In genomic region chr15:101938600-101939308, GRCm38 (mm10) we compare ENCODE assay signal across 25 mouse cellular contexts. TPM values are rescaled to one million over a fixed set of nuclear protein-coding genes. Genes with fewer than 3 reads are reported as not detected.
A peak's percentile ranks its signal among the peaks of the same experiment; 100 is the strongest.
DNase-seq lines count a peak whose midpoint lies in the region; ATAC-seq lines count a peak whose summit lies in the region.
"Had no signal": no experiment of that assay in that cellular context is flagged by ENCODE, and none has a peak within 500 bp of the region (broad histone marks: within the 10 kb centered on the region; RNA-seq: fewer than 3 reads in every experiment).

No protein-coding gene starts in this region.

- WGBS in limb, embryonic 15.5 days, result 67% methylated on average over 9 of the region's 9 CpGs
- WGBS in limb, embryonic 10.5 days, result 91% methylated on average over 9 of the region's 9 CpGs
- WGBS in lung, embryonic 16.5 days, result 64% methylated on average over 9 of the region's 9 CpGs

- ATAC-seq in limb, embryonic 15.5 days (ENCODE audit: insufficient number of reproducible peaks, low FRiP score, low TSS enrichment, low read depth), result no peak
- ATAC-seq in lung, embryonic 16.5 days (ENCODE audit: low read depth), result peak; percentile 70
- no peak for ATAC-seq in erythroblast, adult 5-6 weeks (replicated peaks; ENCODE audit: low FRiP score, poor library complexity, severe bottlenecking)
- no peak for ATAC-seq in megakaryocyte-erythroid progenitor cell, adult 5-6 weeks (replicated peaks; ENCODE audit: low FRiP score, low TSS enrichment, poor library complexity, severe bottlenecking)

- H3K27ac ChIP-seq in limb, embryonic 15.5 days, result 0 out of 2 replicates have a peak overlapping the region, but pooled peaks have one; percentile 17
- no peak overlapping the region for H3K27ac ChIP-seq in limb, embryonic 10.5 days
- peak overlapping the region; percentile 56 for H3K27ac ChIP-seq in lung, embryonic 16.5 days (ENCODE audit: low read length)
- H3K27ac ChIP-seq: embryonic facial prominence, embryonic 13.5 days; forebrain, embryonic 12.5 days; midbrain, embryonic 12.5 days had no signal

- no peak overlapping the region for H3K4me3 ChIP-seq in limb, embryonic 15.5 days
- H3K4me3 ChIP-seq in limb, embryonic 10.5 days, result no peak overlapping the region
- no peak overlapping the region for H3K4me3 ChIP-seq in lung, embryonic 16.5 days (ENCODE audit: low read length)
- H3K4me3 ChIP-seq: embryonic facial prominence, embryonic 13.5 days; forebrain, embryonic 12.5 days; midbrain, embryonic 12.5 days; myocyte had no signal

- no peaks in the 10 kb centered on the region for H3K36me3 ChIP-seq in limb, embryonic 15.5 days
- no peaks in the 10 kb centered on the region for H3K36me3 ChIP-seq in limb, embryonic 10.5 days
- no peaks in the 10 kb centered on the region for H3K36me3 ChIP-seq in lung, embryonic 16.5 days (ENCODE audit: control insufficient read depth, insufficient read depth, low read length)
- H3K36me3 ChIP-seq: embryonic facial prominence, embryonic 13.5 days; forebrain, embryonic 12.5 days; midbrain, embryonic 12.5 days had no signal

- H3K9me3 ChIP-seq in limb, embryonic 15.5 days, result no peaks in the 10 kb centered on the region
- no peaks in the 10 kb centered on the region for H3K9me3 ChIP-seq in limb, embryonic 10.5 days (replicated peaks)
- H3K9me3 ChIP-seq in lung, embryonic 16.5 days (ENCODE audit: control insufficient read depth, low read length), result no peaks in the 10 kb centered on the region
- H3K9me3 ChIP-seq: embryonic facial prominence, embryonic 13.5 days; forebrain, embryonic 12.5 days; midbrain, embryonic 12.5 days had no signal

- DNase-seq in limb, embryonic 10.5 days (ENCODE audit: low spot score), result no peak
- peak; percentile 36 for DNase-seq in urinary bladder, postnatal 25 days (ENCODE audit: low spot score)
- no peak for DNase-seq in urinary bladder, adult 2 months (ENCODE audit: low spot score)
- DNase-seq: cerebellum, adult 2 months; kidney, postnatal 4 days; retina, postnatal 1 day; thymus, postnatal 14 days had no signal

- no peak overlapping the region for H3K9ac ChIP-seq in limb, embryonic 15.5 days
- H3K9ac ChIP-seq in lung, embryonic 16.5 days (ENCODE audit: low read length), result no peak overlapping the region
- H3K9ac ChIP-seq: embryonic facial prominence, embryonic 13.5 days; forebrain, embryonic 12.5 days; midbrain, embryonic 12.5 days had no signal

- no peak overlapping the region for H3K4me2 ChIP-seq in limb, embryonic 15.5 days
- H3K4me2 ChIP-seq in lung, embryonic 16.5 days (ENCODE audit: low read depth, low read length), result no peak overlapping the region
- H3K4me2 ChIP-seq: embryonic facial prominence, embryonic 13.5 days; forebrain, embryonic 12.5 days; midbrain, embryonic 12.5 days had no signal

- H3K4me1 ChIP-seq in limb, embryonic 15.5 days, result peaks cover 26% of the 10 kb centered on the region
- peaks cover 19% of the 10 kb centered on the region for H3K4me1 ChIP-seq in limb, embryonic 10.5 days
- peaks cover 9% of the 10 kb centered on the region for H3K4me1 ChIP-seq in lung, embryonic 16.5 days (replicated peaks; ENCODE audit: control insufficient read depth, insufficient read depth, low read length)
- H3K4me1 ChIP-seq: forebrain, embryonic 12.5 days; midbrain, embryonic 12.5 days had no signal

- no peaks in the 10 kb centered on the region for H3K27me3 ChIP-seq in limb, embryonic 15.5 days
- H3K27me3 ChIP-seq in limb, embryonic 10.5 days (ENCODE audit: low read depth, poor library complexity, severe bottlenecking), result peaks cover 7% of the 10 kb centered on the region; the same call in 1 of the 2 replicates
- H3K27me3 ChIP-seq in lung, embryonic 16.5 days (ENCODE audit: control insufficient read depth, insufficient read depth, low read depth, low read length), result no peaks in the 10 kb centered on the region
- H3K27me3 ChIP-seq: forebrain, embryonic 12.5 days; midbrain, embryonic 12.5 days had no signal

RNA-seq across cellular contexts. Expression of gene Krt79, which starts 1.4 kb away (rescaled TPM):
- 1.2 and 1.3 TPM in 2 replicates for polyA plus RNA-seq in limb, embryonic 15.5 days (2015; fragmentation: Nextera tagmentation; extraction: Ambion mirVana)
- not detected in 2 replicates for polyA plus RNA-seq in limb, embryonic 10.5 days (2016; fragmentation: Nextera tagmentation; extraction: Ambion mirVana)
- polyA plus RNA-seq in urinary bladder, adult 2 months (2012; rRNA removed), result 1.5 and 1.9 TPM in 2 replicates
- polyA plus RNA-seq in lung, embryonic 16.5 days (2015; fragmentation: Nextera tagmentation; extraction: Ambion mirVana), result 0.80 and 1.2 TPM in 2 replicates
- not detected in 2 replicates for total RNA-seq in erythroblast, adult 5-6 weeks (2015; ENCODE audit: low replicate concordance)
- not detected in 2 replicates for total RNA-seq in erythroblast, adult 5-6 weeks (2017; ENCODE audit: low replicate concordance)
- not detected in 2 replicates for total RNA-seq in megakaryocyte-erythroid progenitor cell, adult 5-6 weeks (2014; fragmentation: Nextera tagmentation)
- not detected in 2 replicates for total RNA-seq in megakaryocyte-erythroid progenitor cell, adult 5-6 weeks (2017)
- total RNA-seq: granulocyte monocyte progenitor cell, adult 5-6 weeks; hematopoietic stem cell, adult 5-6 weeks; left cerebral cortex, postnatal 36 days; neutrophil, adult 5-6 weeks had no signal
- polyA plus RNA-seq: cerebellum, adult 2 months; cortical plate, adult 2 months; liver, embryonic 16.5 days had no signal

RNA-seq across cellular contexts. Expression of gene Krt4, which starts 14.2 kb away (rescaled TPM):
- polyA plus RNA-seq in limb, embryonic 15.5 days (2015; fragmentation: Nextera tagmentation; extraction: Ambion mirVana), result 557 and 616 TPM in 2 replicates
- not detected in 2 replicates for polyA plus RNA-seq in limb, embryonic 10.5 days (2016; fragmentation: Nextera tagmentation; extraction: Ambion mirVana)
- polyA plus RNA-seq in urinary bladder, adult 2 months (2012; rRNA removed), result 74.0 and 74.4 TPM in 2 replicates
- polyA plus RNA-seq in lung, embryonic 16.5 days (2015; fragmentation: Nextera tagmentation; extraction: Ambion mirVana), result 14.2 and 23.3 TPM in 2 replicates
- not detected in 2 replicates for total RNA-seq in erythroblast, adult 5-6 weeks (2015; ENCODE audit: low replicate concordance)
- not detected in 2 replicates for total RNA-seq in erythroblast, adult 5-6 weeks (2017; ENCODE audit: low replicate concordance)
- total RNA-seq in megakaryocyte-erythroid progenitor cell, adult 5-6 weeks (2014; fragmentation: Nextera tagmentation), result not detected in 2 replicates
- total RNA-seq in megakaryocyte-erythroid progenitor cell, adult 5-6 weeks (2017), result not detected in 2 replicates
- total RNA-seq: granulocyte monocyte progenitor cell, adult 5-6 weeks; hematopoietic stem cell, adult 5-6 weeks; layer of hippocampus, postnatal 25 days; left cerebral cortex, postnatal 36 days had no signal
- polyA plus RNA-seq: cerebellum, adult 2 months; cortical plate, adult 2 months; forebrain, embryonic 12.5 days; midbrain, embryonic 12.5 days; myocyte had no signal

RNA-seq across cellular contexts. Expression of gene Krt78, which starts 15.3 kb away (rescaled TPM):
- 13.3 and 15.6 TPM in 2 replicates for polyA plus RNA-seq in limb, embryonic 15.5 days (2015; fragmentation: Nextera tagmentation; extraction: Ambion mirVana)
- 0.08 TPM in 1 of 2 replicates, not detected in the other for polyA plus RNA-seq in limb, embryonic 10.5 days (2016; fragmentation: Nextera tagmentation; extraction: Ambion mirVana)
- 2.1 and 3.0 TPM in 2 replicates for polyA plus RNA-seq in urinary bladder, adult 2 months (2012; rRNA removed)
- 0.10 and 0.21 TPM in 2 replicates for polyA plus RNA-seq in lung, embryonic 16.5 days (2015; fragmentation: Nextera tagmentation; extraction: Ambion mirVana)
- total RNA-seq in erythroblast, adult 5-6 weeks (2015; ENCODE audit: low replicate concordance), result not detected in 2 replicates
- not detected in 2 replicates for total RNA-seq in erythroblast, adult 5-6 weeks (2017; ENCODE audit: low replicate concordance)
- total RNA-seq in megakaryocyte-erythroid progenitor cell, adult 5-6 weeks (2014; fragmentation: Nextera tagmentation), result not detected in 2 replicates
- total RNA-seq in megakaryocyte-erythroid progenitor cell, adult 5-6 weeks (2017), result not detected in 2 replicates
- total RNA-seq: granulocyte monocyte progenitor cell, adult 5-6 weeks; hematopoietic stem cell, adult 5-6 weeks; layer of hippocampus, postnatal 25 days; left cerebral cortex, postnatal 36 days; neutrophil, adult 5-6 weeks had no signal
- polyA plus RNA-seq: cerebellum, adult 2 months; cortical plate, adult 2 months; forebrain, embryonic 12.5 days; heart, embryonic 14.5 days; liver, embryonic 16.5 days; midbrain, embryonic 12.5 days; myocyte had no signal

RNA-seq across cellular contexts. Expression of gene Krt76, which starts 46.0 kb away (rescaled TPM):
- 0.14 TPM in 1 of 2 replicates, not detected in the other for polyA plus RNA-seq in limb, embryonic 15.5 days (2015; fragmentation: Nextera tagmentation; extraction: Ambion mirVana)
- not detected in 2 replicates for polyA plus RNA-seq in limb, embryonic 10.5 days (2016; fragmentation: Nextera tagmentation; extraction: Ambion mirVana)
- 0.04 TPM in 1 of 2 replicates, not detected in the other for polyA plus RNA-seq in urinary bladder, adult 2 months (2012; rRNA removed)
- polyA plus RNA-seq in lung, embryonic 16.5 days (2015; fragmentation: Nextera tagmentation; extraction: Ambion mirVana), result not detected in 2 replicates
- total RNA-seq in erythroblast, adult 5-6 weeks (2015; ENCODE audit: low replicate concordance), result not detected in 2 replicates
- total RNA-seq in erythroblast, adult 5-6 weeks (2017; ENCODE audit: low replicate concordance), result not detected in 2 replicates
- total RNA-seq in megakaryocyte-erythroid progenitor cell, adult 5-6 weeks (2014; fragmentation: Nextera tagmentation), result not detected in 2 replicates
- not detected in 2 replicates for total RNA-seq in megakaryocyte-erythroid progenitor cell, adult 5-6 weeks (2017)
- total RNA-seq: granulocyte monocyte progenitor cell, adult 5-6 weeks; hematopoietic stem cell, adult 5-6 weeks; layer of hippocampus, postnatal 25 days; left cerebral cortex, postnatal 36 days; neutrophil, adult 5-6 weeks had no signal
- polyA plus RNA-seq: cerebellum, adult 2 months; cortical plate, adult 2 months; forebrain, embryonic 12.5 days; heart, embryonic 14.5 days; liver, embryonic 16.5 days; midbrain, embryonic 12.5 days; myocyte; small intestine, adult 2 months; stomach, embryonic 14.5 days had no signal

Comparison
In these comparisons a context has a peak if more than half of its experiments do, and no peak if none do; other contexts are left out.
1. RNA of gene Krt4, which starts 14.2 kb away (polyA plus RNA-seq): 557 to 616 TPM in limb, embryonic 15.5 days, 74.0 to 74.4 TPM in urinary bladder, adult 2 months and 14.2 to 23.3 TPM in lung, embryonic 16.5 days; not detected in limb, embryonic 10.5 days; every median in the first group is over 10 times any median in the second.